Mouse (Mus musculus): Measurements from ENCODE around the gene Pitpnm1. TPM values are rescaled to one million over a fixed set of nuclear protein-coding genes. Genes with fewer than 3 reads are reported as not detected.
"Not testable (repeated sequence)": the region's sequence is repeated elsewhere in the genome, so short reads cannot be mapped to it uniquely, and the experiment has no call there.

Pitpnm1 gene
- total RNA-seq, 1 experiment from 2014 or later, result 9.0 TPM

- ATAC-seq (replicated peaks; ENCODE audit: low read depth, poor library complexity, severe bottlenecking), result no peak
These were observed 14.8 kb downstream of the Pitpnm1 start for GRCm38 (mm10) chr19:4114551-4114950.

- ATAC-seq (replicated peaks; ENCODE audit: low read depth, poor library complexity, severe bottlenecking), result no peak
These were observed 15.3 kb downstream of the Pitpnm1 start for GRCm38 (mm10) chr19:4115144-4115543.

DNA sequence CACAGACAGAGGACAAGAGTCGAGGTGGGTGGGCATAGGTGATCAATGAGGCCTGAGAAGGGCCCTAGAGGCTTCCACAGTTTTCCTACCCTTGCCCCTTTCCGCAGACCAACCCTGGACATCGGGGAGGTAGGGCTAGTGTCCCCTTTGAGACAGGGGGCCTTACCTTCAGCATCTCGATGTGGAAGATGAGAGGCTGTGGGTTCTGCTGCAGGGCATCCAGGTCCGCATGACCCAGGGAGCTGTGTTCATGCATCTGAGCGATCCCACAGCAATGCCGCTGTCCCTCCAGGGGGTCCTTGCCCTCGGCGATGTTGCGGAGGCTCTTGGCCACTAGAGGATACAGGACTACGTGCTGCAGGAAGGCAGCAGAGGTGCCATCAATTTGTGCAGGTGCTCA lies 16.0 kb downstream of the Pitpnm1 start:
- no peak for ATAC-seq (replicated peaks; ENCODE audit: low read depth, poor library complexity, severe bottlenecking)

GRCm38 (mm10) chr19:4117006-4117405 lies 17.2 kb downstream of the Pitpnm1 start:
- ATAC-seq (replicated peaks; ENCODE audit: low read depth, poor library complexity, severe bottlenecking), result no peak

DNA sequence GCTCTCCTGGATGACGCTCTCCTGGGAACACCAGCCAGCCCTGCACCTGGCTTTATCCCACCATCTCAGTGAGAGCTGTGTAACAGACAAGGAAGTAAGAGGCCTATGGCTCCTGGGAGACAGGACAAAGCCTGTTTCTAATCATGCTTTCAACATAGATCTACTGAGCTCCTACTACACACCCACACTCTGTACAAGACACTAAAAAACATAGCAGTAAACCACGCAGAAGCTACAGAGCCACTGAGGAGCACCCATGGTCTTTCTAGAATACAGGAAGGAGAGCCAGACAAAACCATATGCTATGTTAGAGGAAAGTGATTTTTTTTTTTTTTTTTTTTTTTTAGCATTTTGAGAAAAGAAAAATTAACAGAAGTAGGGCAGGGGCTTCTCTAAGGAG lies 18.6 kb downstream of the Pitpnm1 start:
- ATAC-seq (replicated peaks; ENCODE audit: low read depth, poor library complexity, severe bottlenecking), result no peak

- no peak for ATAC-seq (replicated peaks; ENCODE audit: low read depth, poor library complexity, severe bottlenecking)
These were observed 20.1 kb downstream of the Pitpnm1 start for GRCm38 (mm10) chr19:4119716-4120487.

- no peak for ATAC-seq (replicated peaks; ENCODE audit: low read depth, poor library complexity, severe bottlenecking)
These were observed 20.7 kb downstream of the Pitpnm1 start for GRCm38 (mm10) chr19:4120496-4120895.

GRCm38 (mm10) chr19:4121097-4121805 lies 21.5 kb downstream of the Pitpnm1 start:
- peak; percentile 74 for ATAC-seq (replicated peaks; ENCODE audit: low read depth, poor library complexity, severe bottlenecking)

DNA sequence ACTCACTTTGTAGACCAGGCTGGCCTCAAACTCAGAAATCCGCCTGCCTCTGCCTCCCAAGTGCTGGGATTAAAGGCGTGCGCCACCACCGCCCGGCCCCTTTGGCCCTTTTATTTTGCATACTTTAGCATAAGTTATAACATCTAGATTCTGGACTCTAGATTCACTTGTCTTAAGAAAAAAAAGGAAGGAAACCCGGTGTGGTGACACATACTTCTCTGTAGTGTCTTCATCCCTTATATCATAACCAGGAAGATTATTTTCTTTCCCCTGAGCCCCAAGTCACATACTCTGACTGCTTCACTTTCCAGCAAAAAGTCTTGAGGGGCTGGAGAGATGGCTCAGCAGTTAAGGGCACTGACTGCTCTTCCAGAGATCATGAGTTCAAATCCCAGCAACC lies 22.1 kb downstream of the Pitpnm1 start:
- not testable (repeated sequence) for ATAC-seq (replicated peaks; ENCODE audit: low read depth, poor library complexity, severe bottlenecking)

DNA sequence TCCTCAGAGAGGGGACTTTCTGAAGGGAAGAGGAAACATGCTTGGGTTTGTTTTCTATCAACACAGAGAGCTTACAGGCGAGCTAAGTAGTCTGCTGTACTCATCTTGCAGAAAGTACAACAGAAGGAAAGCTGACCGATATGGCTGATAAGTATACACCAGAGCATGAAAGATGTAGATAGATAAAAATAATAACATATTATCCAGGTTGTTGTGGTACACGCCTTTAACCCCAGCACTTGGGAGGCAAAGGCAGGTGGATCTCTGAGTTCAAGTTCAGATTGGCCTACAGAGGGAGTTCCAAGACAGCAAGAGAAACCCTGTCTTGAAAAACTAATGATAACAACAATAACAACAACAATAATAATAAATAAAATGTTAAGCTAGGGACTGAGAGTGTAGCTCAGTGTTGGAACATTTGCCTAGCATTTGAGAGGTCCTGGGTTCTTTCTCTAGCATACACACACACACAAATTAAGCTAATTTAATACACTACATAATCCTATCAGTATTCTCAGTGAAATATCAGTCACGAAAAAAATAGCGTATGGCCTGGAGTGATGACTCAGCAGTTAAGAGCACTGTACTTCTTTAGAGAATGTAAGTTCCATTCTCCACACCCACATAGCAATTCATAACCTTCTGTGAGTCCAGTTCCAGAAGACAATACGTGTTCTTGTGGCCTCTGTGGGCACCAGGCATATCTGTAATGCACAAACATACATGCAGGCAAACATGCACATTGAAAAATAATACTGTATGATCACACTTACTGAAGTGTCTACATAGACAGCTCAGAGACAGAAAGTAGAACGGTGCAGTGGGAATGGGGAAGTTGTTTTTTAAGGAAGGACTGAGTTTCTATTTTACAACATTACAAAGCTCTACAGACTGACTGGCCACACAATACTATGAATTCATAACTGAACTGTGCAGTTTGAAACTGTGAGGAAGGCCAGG lies 22.9 kb downstream of the Pitpnm1 start:
- ATAC-seq (replicated peaks; ENCODE audit: low read depth, poor library complexity, severe bottlenecking), result no peak

GRCm38 (mm10) chr19:4124432-4124831 lies 24.6 kb downstream of the Pitpnm1 start:
- no peak for ATAC-seq (replicated peaks; ENCODE audit: low read depth, poor library complexity, severe bottlenecking)

DNA sequence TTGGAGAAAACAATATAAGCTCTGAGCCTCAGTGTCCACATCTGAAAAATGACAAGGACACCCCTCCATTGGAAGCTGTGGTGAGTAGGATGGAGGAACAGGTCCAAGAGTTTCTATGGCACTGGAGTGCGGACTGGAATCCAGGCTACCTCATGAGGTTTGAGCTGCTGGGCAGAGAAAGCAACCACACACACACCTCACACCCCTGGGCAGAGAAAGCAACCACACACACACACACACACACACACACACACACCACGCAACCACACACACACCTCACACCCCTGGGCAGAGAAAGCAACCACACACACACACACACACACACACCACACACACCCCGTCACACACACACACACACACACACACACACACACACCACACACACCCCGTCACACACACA lies 25.5 kb downstream of the Pitpnm1 start:
- not testable (repeated sequence) for ATAC-seq (replicated peaks; ENCODE audit: low read depth, poor library complexity, severe bottlenecking)

DNA sequence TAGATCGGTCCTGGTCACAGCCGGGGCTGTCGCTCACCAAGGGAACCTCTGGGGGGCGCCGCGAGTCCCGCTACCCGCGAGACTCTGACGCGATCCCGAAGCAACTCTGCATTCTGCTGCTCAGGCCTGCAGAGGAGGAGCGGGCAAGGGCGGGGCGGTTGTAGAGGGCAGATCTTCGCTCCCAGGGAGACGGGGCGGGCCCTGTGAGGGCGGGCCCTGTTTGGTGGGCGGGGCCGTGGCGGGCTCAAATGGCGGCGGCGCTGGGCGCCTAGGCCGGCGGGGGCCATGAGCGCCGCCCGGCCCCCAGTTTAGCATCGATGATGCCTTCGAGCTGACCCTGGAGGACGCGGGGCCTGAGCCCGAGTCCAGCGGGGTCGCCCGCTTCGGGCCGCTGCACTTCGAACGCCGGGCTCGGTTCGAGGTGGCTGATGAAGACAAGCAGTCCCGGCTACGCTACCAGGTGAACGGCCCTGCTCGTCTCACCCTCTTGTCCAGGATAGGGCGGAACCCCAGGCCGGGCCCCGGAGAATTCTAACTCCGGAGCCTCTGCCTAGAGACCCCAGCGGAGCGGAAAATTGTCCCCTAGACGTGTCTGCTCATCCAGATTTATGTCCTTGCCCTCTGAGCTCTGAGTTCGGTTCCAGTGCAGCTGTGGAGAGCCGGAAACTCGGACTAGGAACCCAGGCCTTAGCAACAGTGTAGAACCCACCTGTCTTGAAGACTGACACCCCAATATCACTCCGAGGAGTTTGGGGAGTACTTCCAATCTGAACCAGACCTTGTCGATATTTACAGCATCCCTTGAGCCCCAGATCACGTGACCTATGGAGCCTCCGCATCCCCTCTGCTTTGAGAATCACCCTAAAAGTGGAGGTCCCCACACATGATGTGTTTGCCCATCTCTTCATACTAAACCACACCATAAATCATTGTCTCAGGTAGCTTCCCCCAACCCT lies 26.2 kb downstream of the Pitpnm1 start, which contains the start of gene Aip:
TSS of gene Aip (minus strand) at position 118 of the 956 bp plus-strand sequence.
- ATAC-seq (replicated peaks; ENCODE audit: low read depth, poor library complexity, severe bottlenecking), result peak; percentile 80

DNA sequence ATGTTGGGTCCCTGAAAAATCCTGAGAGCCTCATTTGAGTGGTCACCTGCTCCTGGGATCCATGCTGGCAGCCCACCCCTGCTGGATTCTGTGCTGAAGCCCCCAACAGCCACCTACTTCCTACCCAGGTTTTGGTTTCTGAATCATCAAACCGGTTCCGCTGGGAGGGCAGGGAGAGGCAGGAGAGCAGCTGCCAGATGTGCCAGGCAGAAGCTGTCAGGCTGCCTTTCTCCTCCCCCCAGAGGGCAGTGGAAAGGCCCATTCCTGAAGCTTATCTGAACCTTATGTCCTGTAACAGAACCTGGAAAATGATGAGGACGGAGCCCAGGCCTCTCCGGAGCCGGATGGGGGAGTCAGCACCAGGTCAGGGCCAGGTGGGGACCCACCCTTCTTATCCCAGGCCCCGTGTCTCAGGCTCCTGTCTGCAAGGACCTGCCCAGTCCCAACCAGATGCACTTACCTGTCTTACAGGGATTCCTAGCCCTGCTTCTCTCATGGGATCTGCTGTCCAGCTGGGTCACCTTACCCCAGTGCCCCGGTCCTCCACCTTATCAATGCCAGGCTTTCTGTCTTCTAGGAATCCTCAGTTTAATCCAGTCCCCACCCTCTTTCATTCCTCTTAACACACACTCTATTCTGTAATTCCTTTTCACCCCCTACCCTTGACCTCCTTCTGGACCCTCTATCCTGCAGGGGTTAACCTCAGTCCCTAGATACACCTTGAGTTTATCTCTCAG lies 27.1 kb downstream of the Pitpnm1 start:
- ATAC-seq (replicated peaks; ENCODE audit: low read depth, poor library complexity, severe bottlenecking), result no peak

DNA sequence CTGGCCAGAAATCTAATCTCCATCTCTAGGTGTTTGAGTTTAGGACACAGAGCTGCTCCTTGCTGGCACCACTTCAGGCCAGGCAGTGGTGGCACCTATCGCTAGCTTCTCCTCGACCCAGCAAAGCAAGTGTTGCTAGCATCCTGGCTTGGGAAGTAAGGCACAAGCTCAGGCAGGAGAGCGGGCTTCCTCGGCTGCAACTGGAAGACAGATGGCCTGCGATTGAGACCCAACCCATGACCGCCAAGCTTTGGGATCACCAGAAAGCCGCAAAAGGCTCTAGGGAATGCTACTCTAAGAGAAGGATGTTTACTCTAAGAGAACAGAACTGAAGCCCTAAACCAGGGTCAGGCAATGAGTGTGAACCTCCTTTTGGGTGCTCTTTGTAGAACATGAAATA lies 29.7 kb downstream of the Pitpnm1 start:
- no peak for ATAC-seq (replicated peaks; ENCODE audit: low read depth, poor library complexity, severe bottlenecking)

DNA sequence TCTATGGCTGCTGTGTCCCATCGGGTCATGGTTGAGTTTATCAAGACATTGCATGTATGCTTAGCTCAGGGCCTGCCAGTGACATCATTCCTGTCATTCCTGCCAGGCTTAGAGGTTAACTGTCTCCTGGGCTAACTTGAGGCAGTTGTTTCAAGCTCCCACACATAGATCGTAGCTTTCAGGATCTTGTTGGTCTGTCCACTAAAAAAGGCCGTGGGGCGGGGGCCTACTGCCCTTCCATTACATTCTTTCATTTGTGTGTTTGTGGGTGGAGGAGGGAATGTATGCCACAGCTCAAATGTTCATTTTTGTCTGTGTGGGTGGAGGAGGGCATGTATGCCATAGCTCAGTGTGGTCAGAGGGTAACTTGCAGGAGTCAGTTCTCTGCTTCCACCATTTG lies 30.3 kb downstream of the Pitpnm1 start:
- no peak for ATAC-seq (replicated peaks; ENCODE audit: low read depth, poor library complexity, severe bottlenecking)

GRCm38 (mm10) chr19:4131075-4131474 lies 31.3 kb downstream of the Pitpnm1 start:
- ATAC-seq (replicated peaks; ENCODE audit: low read depth, poor library complexity, severe bottlenecking), result no peak

DNA sequence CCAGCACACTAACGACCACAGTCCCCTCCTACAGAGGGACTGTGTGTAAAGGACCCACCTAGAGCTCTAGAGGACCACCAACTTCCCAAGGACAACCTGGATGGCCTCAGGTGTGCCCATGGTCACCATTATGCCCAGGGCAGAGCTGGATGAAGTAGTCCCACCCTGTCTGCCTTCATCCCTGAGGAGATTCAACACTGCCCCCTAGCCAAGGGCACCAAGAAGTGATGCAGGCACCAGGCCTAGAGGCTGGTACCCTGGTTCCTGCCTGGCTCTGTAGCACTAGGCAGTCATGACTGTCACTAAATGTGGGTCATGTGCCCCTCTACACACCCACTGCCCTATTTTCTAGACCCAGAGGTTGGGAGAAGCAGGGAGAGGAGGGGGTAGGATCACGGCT lies 32.0 kb downstream of the Pitpnm1 start:
- ATAC-seq (replicated peaks; ENCODE audit: low read depth, poor library complexity, severe bottlenecking), result no peak

GRCm38 (mm10) chr19:4134354-4134753 lies 34.6 kb downstream of the Pitpnm1 start:
- ATAC-seq (replicated peaks; ENCODE audit: low read depth, poor library complexity, severe bottlenecking), result no peak
